Mouse (Mus musculus): ENCODE data around the gene Timp3. TPM values are rescaled to one million over a fixed set of nuclear protein-coding genes. Genes with fewer than 3 reads are reported as not detected.

Gene Timp3
- total and polyA plus RNA-seq, 3 experiments: not detected

DNA sequence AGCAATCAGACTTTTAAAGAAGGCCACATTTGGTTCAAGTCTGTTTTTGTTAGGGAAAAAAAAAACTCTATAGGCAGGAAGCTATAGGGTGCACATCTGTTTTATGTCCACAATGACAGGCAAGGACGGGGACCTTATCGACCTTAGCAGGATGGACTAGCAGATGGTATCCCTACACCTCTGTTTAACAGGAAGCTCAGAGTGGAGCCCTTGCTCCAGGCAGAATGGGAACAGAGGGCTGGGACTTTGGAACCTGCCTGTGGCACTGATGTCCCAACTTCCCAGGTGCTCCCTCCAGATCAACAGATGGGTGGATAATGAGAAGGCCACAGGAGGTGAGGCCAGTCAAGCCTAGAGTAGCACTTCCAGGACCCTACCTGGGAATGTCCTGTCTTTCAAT lies 80.5 kb downstream of the Timp3 start:
- H3K9ac ChIP-seq (ENCODE audit: control insufficient read depth, low read depth, low read length, poor library complexity, severe bottlenecking): no peak overlapping the region
- no peak overlapping the region for H3K4me3 ChIP-seq (ENCODE audit: control insufficient read depth in 1 of 2, insufficient read depth in 1 of 2, low read depth in 2 of 2, low read length in 2 of 2)
- H3K9me3 ChIP-seq (replicated peaks; ENCODE audit: insufficient read depth, low read length): no peaks in the 10 kb centered on the region
- no peaks in the 10 kb centered on the region; a peak in 1 of 4 replicates for H3K27me3 ChIP-seq (ENCODE audit: control insufficient read depth in 1 of 2, insufficient read depth in 2 of 2, low read length in 2 of 2)
- TF ChIP-seq NRF1 (IDR thresholded peaks at IDR 0.05; ENCODE audit: insufficient read depth, low read depth, low read length, poor library complexity, severe bottlenecking) (no peak), POLR2AphosphoS2 (IDR thresholded peaks at IDR 0.05; ENCODE audit: low read length) (no peak), UBTF (IDR thresholded peaks at IDR 0.05; ENCODE audit: borderline replicate concordance, insufficient read depth, low read depth, low read length) (no peak), RCOR1 (IDR thresholded peaks at IDR 0.05; ENCODE audit: low read depth, low read length) (no peak), ZNF384 (IDR thresholded peaks at IDR 0.05; ENCODE audit: low read depth, low read length) (no peak), MAFK (IDR thresholded peaks at IDR 0.05; ENCODE audit: borderline replicate concordance, low read depth, low read length) (no peak), CTCF (IDR thresholded peaks at IDR 0.05 in 2 of 3, conservative IDR thresholded peaks at IDR 0.05 in 1 of 3; ENCODE audit: control insufficient read depth in 1 of 3, insufficient read depth in 1 of 3, low read depth in 2 of 3, low read length in 3 of 3, poor library complexity in 1 of 3, severe bottlenecking in 1 of 3) (no peak), GATA1 (IDR thresholded peaks at IDR 0.05; ENCODE audit: low read depth, low read length) (no peak)
- H3K79me2 ChIP-seq (ENCODE audit: control insufficient read depth, insufficient read depth, low read length, poor library complexity): no peaks in the 10 kb centered on the region
- no peak overlapping the region for H3K27ac ChIP-seq (ENCODE audit: control insufficient read depth, low read depth, low read length)
- no peak for DNase-seq (ENCODE audit: low read depth, low spot score)
- H3K36me3 ChIP-seq (ENCODE audit: control insufficient read depth in 1 of 2, insufficient read depth in 2 of 2, low read length in 2 of 2): no peaks in the 10 kb centered on the region
- H3K4me1 ChIP-seq (ENCODE audit: control insufficient read depth in 1 of 2, insufficient read depth in 2 of 2, low read length in 2 of 2): no peaks in the 10 kb centered on the region

DNA sequence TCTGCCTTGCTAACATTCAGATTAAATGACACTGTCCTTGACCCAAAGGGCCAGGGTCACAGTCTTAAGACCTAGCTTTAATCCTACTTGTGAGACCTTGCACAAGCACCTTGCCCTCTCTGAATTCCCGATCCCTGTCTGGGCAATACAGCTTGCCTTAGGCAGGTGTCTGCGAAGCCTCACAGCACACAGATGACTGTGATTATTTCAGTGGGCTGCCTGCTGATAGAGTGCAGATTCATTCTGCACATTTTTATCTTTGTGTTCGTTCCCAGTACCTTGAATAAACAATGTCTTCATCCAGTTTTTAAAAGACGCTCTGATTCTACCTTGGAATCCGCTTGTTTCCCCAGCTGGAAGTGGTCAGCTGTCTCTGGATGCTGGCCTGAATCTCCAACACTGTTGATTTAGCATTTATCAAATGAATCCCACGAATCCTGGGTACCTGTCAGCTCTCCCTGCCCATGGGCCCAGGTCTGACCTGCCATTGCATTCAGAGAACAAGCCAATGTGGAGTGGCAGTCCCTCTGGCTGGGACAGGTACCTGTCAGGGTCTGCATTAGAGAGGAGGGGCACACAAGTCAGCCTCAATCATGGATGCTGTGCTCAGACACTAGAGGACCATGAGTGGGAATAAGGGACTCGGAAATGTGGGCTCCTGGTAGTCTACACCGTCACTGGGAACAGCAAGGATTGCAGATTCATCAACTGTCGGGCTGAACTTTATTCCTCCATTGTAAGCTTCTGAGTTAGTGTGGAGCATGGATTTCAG lies 81.2 kb downstream of the Timp3 start:
- no peak overlapping the region for H3K27ac ChIP-seq (ENCODE audit: control insufficient read depth, low read depth, low read length)
- DNase-seq (ENCODE audit: low read depth, low spot score): no peak
- no peak overlapping the region for H3K4me3 ChIP-seq (ENCODE audit: control insufficient read depth in 1 of 2, insufficient read depth in 1 of 2, low read depth in 2 of 2, low read length in 2 of 2)
- TF ChIP-seq MAX (IDR thresholded peaks at IDR 0.05; ENCODE audit: low read length) (no peak), ZNF384 (IDR thresholded peaks at IDR 0.05; ENCODE audit: low read depth, low read length) (no peak), MAFK (IDR thresholded peaks at IDR 0.05; ENCODE audit: borderline replicate concordance, low read depth, low read length) (no peak), NRF1 (IDR thresholded peaks at IDR 0.05; ENCODE audit: insufficient read depth, low read depth, low read length, poor library complexity, severe bottlenecking) (no peak), RCOR1 (IDR thresholded peaks at IDR 0.05; ENCODE audit: low read depth, low read length) (no peak), EP300 (IDR thresholded peaks at IDR 0.05; ENCODE audit: low read depth in 1 of 2, low read length in 2 of 2) (no peak), GABPA (IDR thresholded peaks at IDR 0.05; ENCODE audit: low read depth, low read length) (no peak), USF2 (IDR thresholded peaks at IDR 0.05; ENCODE audit: borderline replicate concordance in 1 of 2, insufficient read depth in 1 of 2, low read depth in 1 of 2, low read length in 2 of 2) (no peak), MYC (IDR thresholded peaks at IDR 0.05; ENCODE audit: low read depth, low read length) (no peak), GATA1 (IDR thresholded peaks at IDR 0.05; ENCODE audit: low read depth, low read length) (no peak), SMC3 (IDR thresholded peaks at IDR 0.05; ENCODE audit: low read depth, low read length) (no peak), ETS1 (IDR thresholded peaks at IDR 0.05; ENCODE audit: low read depth, low read length) (no peak), MYB (IDR thresholded peaks at IDR 0.05; ENCODE audit: low read depth, low read length) (no peak), TCF12 (IDR thresholded peaks at IDR 0.05; ENCODE audit: low read depth, low read length) (no peak), RAD21 (IDR thresholded peaks at IDR 0.05; ENCODE audit: low read depth, low read length) (no peak), ELF1 (IDR thresholded peaks at IDR 0.05; ENCODE audit: low read depth, low read length) (no peak), NELFE (IDR thresholded peaks at IDR 0.05; ENCODE audit: low read depth, low read length) (no peak)
- H3K79me2 ChIP-seq (ENCODE audit: control insufficient read depth, insufficient read depth, low read length, poor library complexity): no peaks in the 10 kb centered on the region
- no peaks in the 10 kb centered on the region for H3K9me3 ChIP-seq (replicated peaks; ENCODE audit: insufficient read depth, low read length)
- no peak overlapping the region for H3K9ac ChIP-seq (ENCODE audit: control insufficient read depth, low read depth, low read length, poor library complexity, severe bottlenecking)
- H3K4me1 ChIP-seq (ENCODE audit: control insufficient read depth in 1 of 2, insufficient read depth in 2 of 2, low read length in 2 of 2): no peaks in the 10 kb centered on the region
- no peaks in the 10 kb centered on the region for H3K36me3 ChIP-seq (ENCODE audit: control insufficient read depth in 1 of 2, insufficient read depth in 2 of 2, low read length in 2 of 2)
- no peaks in the 10 kb centered on the region; a peak in 1 of 4 replicates for H3K27me3 ChIP-seq (ENCODE audit: control insufficient read depth in 1 of 2, insufficient read depth in 2 of 2, low read length in 2 of 2)

Measured in MEL (cell line).